Mouse (Mus musculus) liver, postnatal 0 days (tissue): ENCODE results near the gene Nrm. TPM values are rescaled to one million over a fixed set of nuclear protein-coding genes. Genes with fewer than 3 reads are reported as not detected.

Source experiments
- ATAC-seq: fragments of 200-750 bp; cut with Nextera tagmentation; 2 replicates; pipeline ENCODE4 v1.8.0; 2017; ENCODE audit warnings: mild to moderate bottlenecking, moderate library complexity
- DNase-seq: peaks from one replicate; pipeline ENCODE4 v3.0.0-alpha.2; 2016
- H3K27ac ChIP-seq: fragments of 300-500 bp; sonication (generic); 2 replicates; pipeline ENCODE4 v1.5.1; 2014; ENCODE audit warnings: antibody characterized with exemption, moderate library complexity, mild to moderate bottlenecking, low read depth
- H3K27me3 ChIP-seq: fragments of 300-500 bp; sonication (generic); 2 replicates; pipeline ENCODE4 v1.6.1; 2014; ENCODE audit warnings: low read length, control low read depth, mixed read lengths; ENCODE audit not compliant: insufficient read depth
- H3K36me3 ChIP-seq: fragments of 300-500 bp; sonication (generic); replicated peaks from 2 replicates; pipeline ENCODE4 v1.6.1; 2014; ENCODE audit warnings: mild to moderate bottlenecking, control low read depth, low read length, moderate library complexity, mixed read lengths; ENCODE audit not compliant: insufficient read depth
- H3K4me1 ChIP-seq: fragments of 300-500 bp; sonication (generic); 2 replicates; pipeline ENCODE4 v1.6.1; 2014; ENCODE audit warnings: antibody characterized with exemption, mild to moderate bottlenecking, control low read depth; ENCODE audit not compliant: insufficient read depth
- H3K4me2 ChIP-seq: fragments of 300-500 bp; sonication (generic); 2 replicates; pipeline ENCODE4 v1.6.1; 2014; ENCODE audit warnings: low read depth, mild to moderate bottlenecking, low read length, moderate library complexity, mixed read lengths
- H3K4me3 ChIP-seq: fragments of 300-500 bp; sonication (generic); 2 replicates; pipeline ENCODE4 v1.5.1; 2014; ENCODE audit warnings: low read depth, low read length
- H3K9ac ChIP-seq: fragments of 300-500 bp; sonication (generic); replicated peaks from 2 replicates; pipeline ENCODE4 v1.6.1; 2014; ENCODE audit warnings: mild to moderate bottlenecking, moderate library complexity
- H3K9me3 ChIP-seq: fragments of 300-500 bp; sonication (generic); 2 replicates; pipeline ENCODE4 v1.6.1; 2016; ENCODE audit warnings: mild to moderate bottlenecking, control low read depth, low read length, mixed read lengths
- CTCF ChIP-seq: sonication (generic); IDR thresholded peaks from 2 replicates; pipeline ENCODE4 v1.5.1; 2016; ENCODE audit warnings: antibody characterized with exemption, low read depth
- EP300 ChIP-seq: IDR thresholded peaks from 2 replicates; pipeline ENCODE4 v1.6.1; 2016; ENCODE audit warnings: antibody characterized with exemption, low read depth, mild to moderate bottlenecking
- WGBS: fragments of 180-500 bp; shearing (Covaris S2); extraction: QIAGEN DNeasy Blood & Tissue Kit; methylation state at CpG from one replicate; pipeline ENCODE4 v1.1.7; 2014; ENCODE audit not compliant: insufficient replicate concordance; 5-methylcytosine and 5-hydroxymethylcytosine counted together
- polyA plus RNA-seq: library from polyadenylated mRNA; unstranded; fragments of >200 nt; fragmentation: Nextera tagmentation; extraction: Ambion mirVana; gene quantifications from 2 replicates; pipeline ENCODE4 v1.2.1, GENCODE M21; 2015

Nrm gene
- polyA plus RNA-seq, 1 experiment from 2014 or later, result 15.8 TPM

- Histone ChIP-seq H3K9me3 (no peaks in the 10 kb centered on the region), H3K27me3 (peaks cover 39% of the 10 kb centered on the region), H3K4me3 (peak overlapping the region; percentile 55), H3K4me1 (peaks cover 24% of the 10 kb centered on the region), H3K27ac (peak overlapping the region; percentile 95), H3K36me3 (peaks cover 7% of the 10 kb centered on the region; the same call in 1 of the 2 replicates), H3K9ac (peak overlapping the region; percentile 61), H3K4me2 (peak overlapping the region; percentile 79)
- peak; percentile 55 for TF ChIP-seq CTCF
- no peak for TF ChIP-seq EP300
- WGBS, result 7% methylated on average over 26 of the region's 26 CpGs
- DNase-seq, result peak; percentile 52
- no peak for ATAC-seq
These were observed 6.1 kb downstream of the Nrm start for GRCm38 (mm10) chr17:35866911-35867890.

- peak overlapping the region; percentile 61 for H3K9ac ChIP-seq
- H3K27ac ChIP-seq, result peak overlapping the region; percentile 95
- H3K4me1 ChIP-seq, result peaks cover 29% of the 10 kb centered on the region
- 16% methylated on average over 16 of the region's 17 CpGs for WGBS
- peak overlapping the region; percentile 79 for H3K4me2 ChIP-seq
- H3K9me3 ChIP-seq, result no peaks in the 10 kb centered on the region
- peaks cover 39% of the 10 kb centered on the region for H3K27me3 ChIP-seq
- DNase-seq, result peak; percentile 57
- TF ChIP-seq EP300, result no peak
- peak; percentile 17; the same call in 1 of the 2 replicates for TF ChIP-seq CTCF
- peaks cover 11% of the 10 kb centered on the region; the same call in 1 of the 2 replicates for H3K36me3 ChIP-seq
- ATAC-seq, result no peak
- peak overlapping the region; percentile 55 for H3K4me3 ChIP-seq
These were observed 7.2 kb downstream of the Nrm start for GRCm38 (mm10) chr17:35868165-35868820.

DNA sequence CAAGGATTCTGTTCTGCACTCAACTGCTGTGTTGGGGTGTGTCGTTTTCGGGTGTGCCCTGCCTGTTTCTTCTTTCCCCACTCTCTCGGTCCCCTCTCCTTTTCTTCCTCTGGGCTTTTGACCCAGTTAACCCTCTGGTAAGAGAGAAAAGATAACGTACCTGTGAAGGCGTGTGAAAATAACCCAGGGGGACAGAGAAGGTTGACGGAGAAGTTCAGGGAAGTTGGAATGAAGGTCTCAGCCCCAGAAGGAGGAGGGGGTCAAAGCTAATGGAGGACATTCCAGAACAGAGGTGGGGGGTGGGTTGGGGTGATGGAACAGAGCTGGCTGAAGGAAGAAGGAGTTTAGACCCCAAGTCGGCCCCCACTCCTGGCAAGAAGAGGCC lies 7.8 kb downstream of the Nrm start:
- peaks cover 32% of the 10 kb centered on the region for H3K4me1 ChIP-seq
- TF ChIP-seq EP300 (no peak), CTCF (no peak)
- peaks cover 39% of the 10 kb centered on the region for H3K27me3 ChIP-seq
- no peaks in the 10 kb centered on the region for H3K9me3 ChIP-seq
- WGBS, result 2% methylated on average over 7 of the region's 7 CpGs
- peaks cover 8% of the 10 kb centered on the region; the same call in 1 of the 2 replicates for H3K36me3 ChIP-seq
- peak overlapping the region; percentile 95 for H3K27ac ChIP-seq
- DNase-seq (no peak), ATAC-seq (no peak)
- H3K4me2 ChIP-seq, result peak overlapping the region; percentile 79
- peak overlapping the region; percentile 61 for H3K9ac ChIP-seq
- peak overlapping the region; percentile 55 for H3K4me3 ChIP-seq

DNA sequence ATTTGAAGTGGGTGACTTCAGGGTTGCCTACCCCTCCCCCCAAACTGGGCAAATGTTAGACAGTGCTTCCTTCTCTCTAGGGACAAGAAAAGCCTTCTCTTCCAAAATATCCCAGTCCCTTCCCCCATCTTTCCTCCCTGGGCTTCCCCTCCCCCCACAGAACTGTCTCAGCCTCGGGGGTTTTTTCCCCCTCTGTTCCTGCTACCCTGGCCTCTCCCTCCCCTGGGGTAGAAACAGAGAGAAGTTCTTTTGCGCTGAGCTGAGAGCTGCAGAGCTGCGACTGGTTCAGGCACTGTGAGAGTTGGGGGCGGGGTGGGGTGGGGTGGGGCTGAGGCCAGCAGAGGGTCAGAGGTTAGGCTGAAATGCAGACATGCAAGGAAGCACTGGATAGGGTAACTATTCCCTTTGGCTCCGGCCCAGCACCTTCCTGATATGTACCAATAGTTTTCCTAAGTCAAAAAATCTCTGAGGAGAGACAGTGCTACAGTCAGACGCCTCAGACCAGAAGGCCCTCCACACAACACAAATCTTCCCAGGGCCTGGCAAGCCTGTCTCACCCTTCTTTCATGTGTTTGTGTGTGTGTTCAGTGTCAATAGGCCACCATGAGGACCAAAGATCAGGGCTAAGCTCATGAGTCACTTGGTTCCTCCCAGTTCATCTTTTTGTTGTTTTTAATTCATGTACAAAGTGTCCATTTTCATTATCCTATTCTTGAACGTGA lies 8.4 kb downstream of the Nrm start:
- H3K4me3 ChIP-seq, result peak overlapping the region; percentile 55
- under 1% methylated on average over 7 of the region's 7 CpGs for WGBS
- peaks cover 8% of the 10 kb centered on the region; the same call in 1 of the 2 replicates for H3K36me3 ChIP-seq
- peak overlapping the region; percentile 61 for H3K9ac ChIP-seq
- H3K4me1 ChIP-seq, result peaks cover 32% of the 10 kb centered on the region
- peak; percentile 74 for DNase-seq
- H3K9me3 ChIP-seq, result no peaks in the 10 kb centered on the region
- H3K4me2 ChIP-seq, result peak overlapping the region; percentile 79
- ATAC-seq, result peak; percentile 63
- peaks cover 35% of the 10 kb centered on the region for H3K27me3 ChIP-seq
- TF ChIP-seq EP300 (no peak), CTCF (no peak)
- peak overlapping the region; percentile 95 for H3K27ac ChIP-seq

- peak overlapping the region; percentile 95 for H3K27ac ChIP-seq
- peak overlapping the region; percentile 55 for H3K4me3 ChIP-seq
- peaks cover 11% of the 10 kb centered on the region; the same call in 1 of the 2 replicates for H3K36me3 ChIP-seq
- TF ChIP-seq EP300 (no peak), CTCF (0 out of 2 replicates have a peak, but pooled peaks have one; percentile 22)
- DNase-seq (peak; percentile 79), ATAC-seq (peak; percentile 49)
- peak overlapping the region; percentile 79 for H3K4me2 ChIP-seq
- H3K27me3 ChIP-seq, result peaks cover 29% of the 10 kb centered on the region
- 24% methylated on average over 9 of the region's 9 CpGs for WGBS
- peak overlapping the region; percentile 61; the same call in 1 of the 2 replicates for H3K9ac ChIP-seq
- no peaks in the 10 kb centered on the region for H3K9me3 ChIP-seq
- peaks cover 27% of the 10 kb centered on the region for H3K4me1 ChIP-seq
These were observed 9.2 kb downstream of the Nrm start for GRCm38 (mm10) chr17:35870151-35870883.
